In genomic region chr3:95906860-95907259, GRCm38 (mm10) we compare ENCODE assay signal across 8 mouse cellular contexts. TPM values are rescaled to one million over a fixed set of nuclear protein-coding genes. Genes with fewer than 3 reads are reported as not detected.
A peak's percentile ranks its signal among the peaks of the same experiment; 100 is the strongest.
DNase-seq lines count a peak whose midpoint lies in the region; ATAC-seq and TF ChIP-seq lines count a peak whose summit lies in the region.

No protein-coding gene starts in this region.

- TF ChIP-seq CTCF in left cerebral cortex, adult 2 months (IDR thresholded peaks at IDR 0.05) = peak; percentile 83
- peak; percentile 86 for TF ChIP-seq CTCF in brain, embryonic 14.5 days (IDR thresholded peaks at IDR 0.05; ENCODE audit: borderline replicate concordance, extremely low read depth, insufficient read depth, insufficient read length)

- ATAC-seq in heart, embryonic 12.5 days (ENCODE audit: insufficient number of reproducible peaks, low FRiP score) = no peak

- H3K27me3 ChIP-seq in heart, embryonic 12.5 days (replicated peaks) = no peaks in the 10 kb centered on the region
- no peaks in the 10 kb centered on the region; the same call in 1 of the 2 replicates for H3K27me3 ChIP-seq in splenic B cell, adult 2 months (ENCODE audit: control insufficient read depth, insufficient read depth, low read length, poor library complexity, severe bottlenecking)

- under 1% methylated on average over 12 of the region's 12 CpGs for WGBS in heart, embryonic 12.5 days
- WGBS in macrophage (ENCODE audit: missing documents) = under 1% methylated on average over 12 of the region's 12 CpGs

- H3K4me2 ChIP-seq in heart, embryonic 12.5 days = peak overlapping the region; percentile 73

- no peaks in the 10 kb centered on the region for H3K79me2 ChIP-seq in macrophage (ENCODE audit: inconsistent target)

- peaks cover 40% of the 10 kb centered on the region for H3K4me1 ChIP-seq in heart, embryonic 12.5 days (replicated peaks)

- intact Hi-C loops in left cerebral cortex, adult 2 months (cut with DNase I) = loop anchor here (1.0 to 2.0 kb wide), 2 partner anchors 24 to 44 kb away; no protein-coding TSS in a partner anchor

- peak overlapping the region; percentile 58 for H3K9ac ChIP-seq in heart, embryonic 12.5 days

- no peak for TF ChIP-seq POLR2A in brain, embryonic 14.5 days (IDR thresholded peaks at IDR 0.05; ENCODE audit: borderline replicate concordance, extremely low read depth, insufficient read depth, insufficient read length, poor library complexity, severe bottlenecking)

- no peaks in the 10 kb centered on the region for H3K9me3 ChIP-seq in heart, embryonic 12.5 days (replicated peaks)

- no peak overlapping the region for H3K27ac ChIP-seq in left cerebral cortex, adult 2 months
- no peak overlapping the region for H3K27ac ChIP-seq in heart, embryonic 12.5 days (ENCODE audit: poor library complexity, severe bottlenecking)
- no peak overlapping the region for H3K27ac ChIP-seq in macrophage

- H3K36me3 ChIP-seq in heart, embryonic 12.5 days = no peaks in the 10 kb centered on the region
- H3K36me3 ChIP-seq in macrophage (ENCODE audit: inconsistent target) = no peaks in the 10 kb centered on the region
- no peaks in the 10 kb centered on the region for H3K36me3 ChIP-seq in splenic B cell, adult 2 months (ENCODE audit: control insufficient read depth, insufficient read depth, low read length, poor library complexity, severe bottlenecking)

- DNase-seq in left cerebral cortex, adult 2 months (ENCODE audit: extremely low spot score in 1 of 2, low spot score in 2 of 2) = no peak
- DNase-seq in left cerebral cortex, adult 9 months (ENCODE audit: low spot score in 2 of 2) = no peak
- DNase-seq in brain, embryonic 14.5 days (ENCODE audit: low read depth) = peak; percentile 70
- peak; percentile 74 for DNase-seq in kidney, postnatal 10 days
- peak; percentile 79 for DNase-seq in splenic B cell, adult 2 months (ENCODE audit: low read depth, low spot score)
- no peak for DNase-seq in layer of hippocampus, postnatal 36 days

- peak overlapping the region; percentile 11; the same call in 1 of the 2 replicates for H3K4me3 ChIP-seq in left cerebral cortex, adult 2 months
- H3K4me3 ChIP-seq in heart, embryonic 12.5 days = peak overlapping the region; percentile 50
- peak overlapping the region; percentile 13; the same call in 1 of the 2 replicates for H3K4me3 ChIP-seq in macrophage (ENCODE audit: inconsistent target)

RNA-seq across cellular contexts. Expression of gene Car14, which starts 2.4 kb away (rescaled TPM):
- 1 to 10 TPM; 6.8 to 8.2 TPM for total RNA-seq in left cerebral cortex, adult 2 months (2021)
- polyA plus RNA-seq in brain, embryonic 14.5 days (2012; rRNA removed) = 8.6 and 9.4 TPM in 2 replicates
- polyA plus RNA-seq in heart, embryonic 12.5 days (2016; fragmentation: Nextera tagmentation; extraction: Ambion mirVana) = 24.7 and 26.3 TPM in 2 replicates
- not detected for total RNA-seq in macrophage (2018; cell fraction: chromatin; rRNA removed)
- not detected for total RNA-seq in macrophage (2018; cell fraction: cytosol; rRNA removed)
- total RNA-seq in macrophage (2018; cell fraction: nucleus; rRNA removed) = not detected
- polyA plus RNA-seq in macrophage (2018) = not detected in 3 replicates
- total RNA-seq in layer of hippocampus, postnatal 36 days (2021) = 10 to 100 TPM in 1 of 2 experiments, 1 to 10 TPM in 1; 9.0 to 12.2 TPM

RNA-seq across cellular contexts. Expression of gene Aph1a, which starts 13.1 kb away (rescaled TPM):
- total RNA-seq in left cerebral cortex, adult 2 months (2021) = 10 to 100 TPM; 68.2 to 72.9 TPM
- polyA plus RNA-seq in brain, embryonic 14.5 days (2012; rRNA removed) = 102 and 129 TPM in 2 replicates
- polyA plus RNA-seq in heart, embryonic 12.5 days (2016; fragmentation: Nextera tagmentation; extraction: Ambion mirVana) = 31.8 and 33.8 TPM in 2 replicates
- 10 to 100 TPM; 15.8 to 41.0 (median 25.3) TPM for total RNA-seq in macrophage (2018; cell fraction: chromatin; rRNA removed)
- 100 to 1,000 TPM in 5 of 26 experiments, 10 to 100 TPM in 21; 62.3 to 107 (median 88.7) TPM for total RNA-seq in macrophage (2018; cell fraction: cytosol; rRNA removed)
- 100 to 1,000 TPM in 1 of 26 experiments, 10 to 100 TPM in 25; 43.3 to 101 (median 66.3) TPM for total RNA-seq in macrophage (2018; cell fraction: nucleus; rRNA removed)
- 49.5 to 102 TPM (median 98.0 TPM) in 3 replicates for polyA plus RNA-seq in macrophage (2018)
- 10 to 100 TPM; 72.2 to 83.3 TPM for total RNA-seq in layer of hippocampus, postnatal 36 days (2021)

RNA-seq across cellular contexts. Expression of gene BC028528, which starts 15.1 kb away (rescaled TPM):
- total RNA-seq in left cerebral cortex, adult 2 months (2021) = 1 to 10 TPM; 3.3 to 5.4 TPM
- 11.4 and 12.1 TPM in 2 replicates for polyA plus RNA-seq in brain, embryonic 14.5 days (2012; rRNA removed)
- 26.1 and 26.3 TPM in 2 replicates for polyA plus RNA-seq in heart, embryonic 12.5 days (2016; fragmentation: Nextera tagmentation; extraction: Ambion mirVana)
- total RNA-seq in macrophage (2018; cell fraction: chromatin; rRNA removed) = 100 to 1,000 TPM in 2 of 26 experiments, 10 to 100 TPM in 20, 1 to 10 TPM in 4; 7.0 to 117 (median 35.0) TPM
- 100 to 1,000 TPM in 8 of 26 experiments, 10 to 100 TPM in 18; 53.3 to 117 (median 81.4) TPM for total RNA-seq in macrophage (2018; cell fraction: cytosol; rRNA removed)
- 10 to 100 TPM; 11.3 to 86.8 (median 43.9) TPM for total RNA-seq in macrophage (2018; cell fraction: nucleus; rRNA removed)
- polyA plus RNA-seq in macrophage (2018) = 76.4 to 139 TPM (median 117 TPM) in 3 replicates
- 1 to 10 TPM; 2.5 to 3.6 TPM for total RNA-seq in layer of hippocampus, postnatal 36 days (2021)

RNA-seq across cellular contexts. Expression of gene Anp32e, which starts 22.2 kb away (rescaled TPM):
- total RNA-seq in left cerebral cortex, adult 2 months (2021) = 10 to 100 TPM; 82.7 to 98.9 TPM
- 98.6 and 107 TPM in 2 replicates for polyA plus RNA-seq in brain, embryonic 14.5 days (2012; rRNA removed)
- polyA plus RNA-seq in heart, embryonic 12.5 days (2016; fragmentation: Nextera tagmentation; extraction: Ambion mirVana) = 222 and 229 TPM in 2 replicates
- 10 to 100 TPM in 16 of 26 experiments, 1 to 10 TPM in 10; 5.8 to 31.9 (median 11.0) TPM for total RNA-seq in macrophage (2018; cell fraction: chromatin; rRNA removed)
- total RNA-seq in macrophage (2018; cell fraction: cytosol; rRNA removed) = 10 to 100 TPM; 24.0 to 62.5 (median 37.7) TPM
- total RNA-seq in macrophage (2018; cell fraction: nucleus; rRNA removed) = 10 to 100 TPM; 11.2 to 50.9 (median 18.7) TPM
- polyA plus RNA-seq in macrophage (2018) = 40.1 to 196 TPM (median 80.7 TPM) in 3 replicates
- total RNA-seq in layer of hippocampus, postnatal 36 days (2021) = 10 to 100 TPM; 77.4 to 94.7 TPM

RNA-seq across cellular contexts. Expression of gene Ciart, which starts 24.8 kb away (rescaled TPM):
- 10 to 100 TPM; 15.9 to 23.8 TPM for total RNA-seq in left cerebral cortex, adult 2 months (2021)
- 3.7 and 3.8 TPM in 2 replicates for polyA plus RNA-seq in brain, embryonic 14.5 days (2012; rRNA removed)
- 5.5 and 6.8 TPM in 2 replicates for polyA plus RNA-seq in heart, embryonic 12.5 days (2016; fragmentation: Nextera tagmentation; extraction: Ambion mirVana)
- total RNA-seq in macrophage (2018; cell fraction: chromatin; rRNA removed) = 10 to 100 TPM in 2 of 26 experiments, 1 to 10 TPM in 24; 1.8 to 13.1 (median 4.6) TPM
- 1 to 10 TPM in 22 of 26 experiments, under 1 TPM in 4; 0.14 to 3.7 (median 1.5) TPM for total RNA-seq in macrophage (2018; cell fraction: cytosol; rRNA removed)
- 1 to 10 TPM; 1.1 to 9.8 (median 6.0) TPM for total RNA-seq in macrophage (2018; cell fraction: nucleus; rRNA removed)
- polyA plus RNA-seq in macrophage (2018) = 0.90 to 1.9 TPM (median 1.7 TPM) in 3 replicates
- total RNA-seq in layer of hippocampus, postnatal 36 days (2021) = 10 to 100 TPM in 1 of 2 experiments, 1 to 10 TPM in 1; 8.1 to 12.9 TPM

Comparison
In these comparisons a context has a peak if more than half of its experiments do, and no peak if none do; other contexts are left out.
1. DNase-seq: peak in brain, embryonic 14.5 days (single experiment), kidney, postnatal 10 days (single experiment) and splenic B cell, adult 2 months (single experiment); none in left cerebral cortex, adult 2 months (0 of 2), left cerebral cortex, adult 9 months (0 of 2) and layer of hippocampus, postnatal 36 days (0 of 2).
2. Peak in every context shown above with its lines, with median percentiles within 50 percentile points of each other: H3K4me3 ChIP-seq.